Mouse (Mus musculus) ES-E14 (cell line): ENCODE results near the gene Dnah14.

Experiments used
- CHD2 ChIP-seq: IDR thresholded peaks from 2 replicates; pipeline ENCODE4 v1.6.1; 2014; ENCODE audit warnings: mild to moderate bottlenecking, low read depth, low read length, inconsistent platforms
- HCFC1 ChIP-seq: IDR thresholded peaks from 2 replicates; pipeline ENCODE4 v1.6.1; 2012; ENCODE audit warnings: low read length, inconsistent platforms, borderline replicate concordance; ENCODE audit not compliant: insufficient read depth
- MAFK ChIP-seq: IDR thresholded peaks from 2 replicates; pipeline ENCODE4 v1.6.1; 2014; ENCODE audit warnings: mild to moderate bottlenecking, low read depth, low read length, inconsistent platforms; ENCODE audit not compliant: insufficient read depth
- ZNF384 ChIP-seq: IDR thresholded peaks from 2 replicates; pipeline ENCODE4 v1.6.1; 2012; ENCODE audit warnings: low read depth, low read length, inconsistent platforms

- TF ChIP-seq CHD2 (no peak), HCFC1 (no peak), ZNF384 (no peak), MAFK (no peak)
Measured at GRCm38 (mm10) chr1:181769392-181769791, 193.0 kb downstream of the Dnah14 start.
